Mouse (Mus musculus) heart, postnatal 25 days (tissue): ENCODE results near the gene Serpinb6e. TPM values are rescaled to one million over a fixed set of nuclear protein-coding genes. Genes with fewer than 3 reads are reported as not detected.

Experiments used
- DNase-seq: peaks from one replicate; pipeline ENCODE4 v3.0.0; 2022; ENCODE audit warnings: low spot score
- intact Hi-C: fragments of 180-260 bp; cut with DNase I; formaldehyde crosslinking; loops from one replicate; pipeline ENCODE4 v1.15.1; 2025
- total RNA-seq, 2 experiments: library from RNA; stranded (reverse); gene quantifications; 2 replicates each; pipeline ENCODE4 v1.2.3; 2021

Gene Serpinb6e
- not detected for total RNA-seq

DNA sequence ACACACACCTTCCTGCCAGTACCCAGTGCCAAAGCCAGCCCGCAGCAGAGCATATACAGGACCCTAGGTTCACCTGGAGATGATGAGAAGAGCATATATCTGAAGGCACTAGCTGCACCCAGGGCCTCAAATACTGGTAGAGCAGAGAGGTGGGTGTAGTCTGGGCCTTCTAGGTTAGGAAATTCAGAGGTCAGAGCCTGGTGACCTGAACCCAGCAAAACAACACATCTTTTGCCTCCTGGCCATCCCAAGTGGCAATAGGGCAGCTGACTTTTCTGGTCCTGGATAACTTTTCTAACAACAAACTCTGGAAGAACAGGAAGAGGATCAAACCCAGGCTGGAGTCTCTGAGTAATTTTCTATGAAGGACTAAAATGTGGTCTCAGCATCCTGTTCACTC lies at the start of gene Serpinb6e:
Serpinb6e (minus strand) TSS at position 101 of the 400 bp plus-strand sequence.
- DNase-seq = no peak
- intact Hi-C loops = no loop called here

DNA sequence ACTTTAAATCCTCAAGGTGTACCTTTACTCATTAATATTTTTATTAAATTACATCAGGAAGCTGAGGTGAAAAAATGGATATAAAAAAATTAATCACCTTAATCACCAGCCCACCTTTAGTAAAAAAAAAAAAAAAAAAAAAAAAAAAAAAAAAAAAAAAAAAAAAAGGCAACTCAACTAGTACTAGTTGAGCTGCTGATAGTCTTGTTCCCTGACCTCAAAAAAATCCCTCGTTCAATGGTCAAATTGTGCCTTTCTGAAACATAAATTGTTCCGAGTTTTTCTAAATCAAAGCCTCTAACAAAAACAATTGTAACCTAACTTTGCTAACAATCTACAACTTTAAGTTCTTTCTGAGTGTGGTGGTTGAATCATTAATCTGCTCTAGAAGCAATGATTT lies 12.5 kb downstream of the Serpinb6e start:
- intact Hi-C loops = no loop called here
- DNase-seq = no peak

DNA sequence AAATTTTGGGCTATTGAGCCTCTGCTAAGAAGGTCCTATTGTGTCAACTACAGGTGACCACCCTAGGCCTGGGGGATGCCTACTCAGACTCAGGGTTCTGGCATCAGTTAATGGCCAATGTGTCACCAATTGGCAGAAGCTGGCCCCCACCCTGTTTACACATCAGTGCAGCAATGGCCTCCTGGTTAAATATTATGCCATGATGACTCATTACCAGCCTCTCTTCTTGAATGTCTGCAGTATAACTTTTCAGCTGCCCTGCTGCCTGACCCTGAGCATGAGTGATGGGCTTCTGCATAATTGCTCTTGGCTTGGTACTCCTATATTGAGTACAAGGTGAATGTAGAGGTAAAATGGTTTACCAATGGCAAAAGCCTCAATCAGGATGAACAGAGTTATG lies 19.8 kb downstream of the Serpinb6e start:
- DNase-seq = no peak
- intact Hi-C loops = no loop called here

DNA sequence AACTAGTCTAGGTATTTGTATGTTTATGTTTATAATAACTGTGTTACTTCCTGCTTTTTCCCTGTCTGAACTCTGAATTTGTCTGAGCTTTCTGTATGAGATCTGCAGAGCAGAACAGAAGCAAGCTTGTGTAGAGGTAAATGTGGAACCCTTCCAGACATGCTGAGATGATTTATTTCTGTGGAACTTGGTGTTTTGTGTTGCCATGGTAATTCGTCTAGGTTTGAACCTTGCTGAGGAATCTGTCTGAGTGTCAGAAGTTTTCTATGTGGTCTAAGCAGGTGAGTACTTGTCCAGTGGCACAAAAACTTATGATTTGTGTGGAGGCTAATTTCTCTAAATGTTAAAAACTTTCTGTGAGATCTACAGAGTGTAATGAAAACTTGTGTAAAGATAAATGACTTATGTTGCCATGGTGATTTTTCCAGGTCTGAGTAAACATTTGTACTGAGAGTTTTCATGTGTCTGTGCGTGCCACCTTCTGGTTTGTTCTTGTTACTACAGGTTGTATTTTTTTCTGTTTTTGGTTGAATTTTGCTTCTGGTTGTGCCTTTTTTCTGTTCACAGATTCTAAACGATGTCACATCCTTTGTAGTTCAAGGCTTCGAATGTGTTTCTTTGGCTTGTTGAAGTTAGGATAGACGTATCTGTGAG lies 21.6 kb downstream of the Serpinb6e start:
- DNase-seq = no peak
- intact Hi-C loops = no loop called here

Other genes with a start within 250 kb of the Serpinb6e start
- gene Serpinb6d, start 182.0 kb downstream of the Serpinb6e start, total RNA-seq = not detected
- not detected for gene Serpinb6c, start 62.3 kb upstream of the Serpinb6e start, total RNA-seq
- gene Nqo2, start 121.3 kb upstream of the Serpinb6e start, total RNA-seq = 10 to 100 TPM; 38.6 to 38.9 TPM
- gene Ripk1, start 159.0 kb upstream of the Serpinb6e start, total RNA-seq = 1 to 10 TPM; 7.9 to 8.2 TPM
- gene Serpinb6a, start 159.4 kb upstream of the Serpinb6e start, total RNA-seq = 100 to 1,000 TPM in 1 of 2 experiments, 10 to 100 TPM in 1; 88.4 to 110 TPM
- gene Bphl, start 194.2 kb upstream of the Serpinb6e start, total RNA-seq = 10 to 100 TPM; 34.8 to 39.7 TPM
- gene Tubb2a, start 234.6 kb upstream of the Serpinb6e start, total RNA-seq = 10 to 100 TPM; 55.0 to 57.4 TPM